Mouse (Mus musculus) brain, adult 10 weeks (tissue): ENCODE results near the gene Dctn3. TPM values are rescaled to one million over a fixed set of nuclear protein-coding genes. Genes with fewer than 3 reads are reported as not detected.

ENCODE experiments used
- polyA plus RNA-seq: library from polyadenylated mRNA; stranded (reverse); fragments of 350-450 nt; fragmentation: Illumina TruSeq; extraction: RNeasy Lipid Tissue Mini Kit (QIAGEN cat#74804); gene quantifications from one replicate; pipeline ENCODE4 v1.2.3, GENCODE M21; 2015; ENCODE audit warnings: low read depth, low replicate concordance

The Dctn3 gene
- polyA plus RNA-seq = 210 TPM

GRCm38 (mm10) chr4:41722918-41723351 is at the start of gene Dctn3:
Gene Dctn3 (minus strand): TSS chr4:41723170.

GRCm38 (mm10) chr4:41755338-41756305 is 32.7 kb upstream of the Dctn3 start, which contains the start of gene Sigmar1:
Gene Sigmar1 (minus strand): TSS chr4:41756157.

GRCm38 (mm10) chr4:41754797-41755337 is 31.9 kb upstream of the Dctn3 start, which contains the start of gene Galt:
Gene Galt (plus strand): TSS chr4:41755228.

GRCm38 (mm10) chr4:41731052-41731765 is 8.2 kb upstream of the Dctn3 start, which contains the start of gene Arid3c:
Gene Arid3c (minus strand): TSS chr4:41731142.

GRCm38 (mm10) chr4:41713197-41714067 is 9.5 kb downstream of the Dctn3 start, which contains the start of gene Rpp25l:
Gene Rpp25l (minus strand): TSS chr4:41713534.

GRCm38 (mm10) chr4:41699783-41700182 is 23.2 kb downstream of the Dctn3 start, which contains the start of gene Il11ra1:
Gene Il11ra1 (plus strand): TSS chr4:41699989.

GRCm38 (mm10) chr4:41696930-41697841 is 25.8 kb downstream of the Dctn3 start, which contains the start of gene Cntfr:
Gene Cntfr (minus strand): TSS chr4:41697089.

Other genes with a start within 250 kb of the Dctn3 start
- gene AI464131, start 220.1 kb downstream of the Dctn3 start, polyA plus RNA-seq = 18.8 TPM
- gene 1110017D15Rik, start 205.8 kb downstream of the Dctn3 start, polyA plus RNA-seq = 8.2 TPM
- gene Fam219a, start 153.6 kb downstream of the Dctn3 start, polyA plus RNA-seq = 133 TPM
- gene Dnaic1, start 153.4 kb downstream of the Dctn3 start, polyA plus RNA-seq = 7.5 TPM
- 108 TPM for gene Enho, start 82.8 kb downstream of the Dctn3 start, polyA plus RNA-seq
- gene Cntfr, start 26.1 kb downstream of the Dctn3 start, polyA plus RNA-seq = 73.5 TPM
- gene Il11ra1, start 23.2 kb downstream of the Dctn3 start, polyA plus RNA-seq = 50.0 TPM
- 36.1 TPM for gene Rpp25l, start 9.6 kb downstream of the Dctn3 start, polyA plus RNA-seq
- 0.88 TPM for gene Arid3c, start 8.0 kb upstream of the Dctn3 start, polyA plus RNA-seq
- gene Galt, start 32.1 kb upstream of the Dctn3 start, polyA plus RNA-seq = 94.3 TPM
- 50.7 TPM for gene Sigmar1, start 33.0 kb upstream of the Dctn3 start, polyA plus RNA-seq
- 391 TPM for gene Ccl27a, start 51.1 kb upstream of the Dctn3 start, polyA plus RNA-seq
- 9.2 TPM for gene Gm21541, start 180.4 kb upstream of the Dctn3 start, polyA plus RNA-seq
- 51.7 TPM for gene Gm20878, start 218.4 kb upstream of the Dctn3 start, polyA plus RNA-seq
- gene Fam205a4, start 242.9 kb upstream of the Dctn3 start, polyA plus RNA-seq = 6.5 TPM